Mouse (Mus musculus): ENCODE data around the gene Dcpp3. TPM values are rescaled to one million over a fixed set of nuclear protein-coding genes. Genes with fewer than 3 reads are reported as not detected.
"Not testable (repeated sequence)": the region's sequence is repeated elsewhere in the genome, so short reads cannot be mapped to it uniquely, and the experiment has no call there.

Dcpp3 gene
- polyA plus RNA-seq, 1 experiment from 2014 or later: 0.24 TPM

DNA sequence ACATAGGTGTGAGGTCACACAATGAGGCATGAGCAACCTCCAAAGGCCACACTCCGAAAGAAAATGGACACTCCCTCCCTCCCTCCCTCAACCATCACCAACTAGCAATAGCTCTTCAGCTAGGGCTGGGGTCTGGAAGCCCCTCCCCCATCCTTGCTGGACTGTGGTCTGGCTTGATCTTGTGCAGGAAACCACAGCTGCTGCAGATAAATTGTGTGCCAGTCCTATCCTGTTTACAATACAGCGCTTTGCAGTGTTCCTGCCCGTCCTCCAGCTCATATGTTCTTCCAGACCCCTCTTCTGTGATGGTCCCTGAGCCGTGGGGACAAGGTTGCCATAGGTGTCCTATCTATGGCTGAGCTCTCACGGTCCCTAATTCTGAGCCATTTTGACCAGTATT, 13.9 kb downstream of the Dcpp3 start:
- no peak for ATAC-seq
- no peak overlapping the region for H3K4me3 ChIP-seq (ENCODE audit: low read length)

DNA sequence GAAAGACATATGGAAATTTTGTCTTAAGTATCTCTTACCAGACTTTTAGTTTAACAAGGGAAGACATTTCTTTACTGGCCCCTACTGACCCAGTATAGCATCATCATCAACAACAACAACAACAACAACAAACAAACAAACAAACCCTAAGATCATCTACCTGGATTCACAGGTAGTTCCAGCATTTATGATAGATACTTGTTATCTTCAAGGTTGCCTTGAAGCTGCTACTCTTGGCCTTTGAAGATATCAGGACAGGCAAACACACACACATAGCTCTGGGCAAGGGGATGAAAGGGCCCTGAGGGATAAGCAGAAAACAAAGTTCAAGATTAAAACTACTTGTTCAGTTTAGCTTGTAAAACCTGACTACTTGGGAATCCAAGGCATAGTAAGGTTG, 24.1 kb downstream of the Dcpp3 start, which contains the start of gene Sbp:
TSS of gene Sbp (plus strand) at position 301 of the 400 bp plus-strand sequence.
- H3K9me3 ChIP-seq (ENCODE audit: control insufficient read depth, low read length): no peaks in the 10 kb centered on the region
- no peak within 1 kb of the TSS for H3K4me2 ChIP-seq (ENCODE audit: low read length)
- no peak for ATAC-seq
- H3K9ac ChIP-seq (ENCODE audit: low read depth, low read length): no peak within 1 kb of the TSS
- H3K27ac ChIP-seq (ENCODE audit: low read depth, low read length): no peak within 1 kb of the TSS
- no peak within 1 kb of the TSS for H3K4me3 ChIP-seq (ENCODE audit: low read length)
- no peaks in the 10 kb centered on the region for H3K4me1 ChIP-seq (ENCODE audit: control insufficient read depth, insufficient read depth, low read depth, low read length)
- H3K36me3 ChIP-seq (ENCODE audit: control insufficient read depth, insufficient read depth, low read length): no peaks in the 10 kb centered on the region
- no peaks in the 10 kb centered on the region for H3K27me3 ChIP-seq (replicated peaks; ENCODE audit: control insufficient read depth, insufficient read depth, low read length)

More for the DNA sequence above, 13.9 kb downstream of the Dcpp3 start:
- WGBS: 84% methylated on average over 5 of the region's 5 CpGs
- H3K4me2 ChIP-seq (ENCODE audit: low read length): no peak overlapping the region
- H3K9me3 ChIP-seq (ENCODE audit: control insufficient read depth, low read length): no peaks in the 10 kb centered on the region
- no peaks in the 10 kb centered on the region for H3K4me1 ChIP-seq (ENCODE audit: control insufficient read depth, insufficient read depth, low read depth, low read length)
- no peaks in the 10 kb centered on the region for H3K36me3 ChIP-seq (ENCODE audit: control insufficient read depth, insufficient read depth, low read length)
- no peaks in the 10 kb centered on the region for H3K27me3 ChIP-seq (replicated peaks; ENCODE audit: control insufficient read depth, insufficient read depth, low read length)
- no peak overlapping the region for H3K9ac ChIP-seq (ENCODE audit: low read depth, low read length)
- H3K27ac ChIP-seq (ENCODE audit: low read depth, low read length): no peak overlapping the region

DNA sequence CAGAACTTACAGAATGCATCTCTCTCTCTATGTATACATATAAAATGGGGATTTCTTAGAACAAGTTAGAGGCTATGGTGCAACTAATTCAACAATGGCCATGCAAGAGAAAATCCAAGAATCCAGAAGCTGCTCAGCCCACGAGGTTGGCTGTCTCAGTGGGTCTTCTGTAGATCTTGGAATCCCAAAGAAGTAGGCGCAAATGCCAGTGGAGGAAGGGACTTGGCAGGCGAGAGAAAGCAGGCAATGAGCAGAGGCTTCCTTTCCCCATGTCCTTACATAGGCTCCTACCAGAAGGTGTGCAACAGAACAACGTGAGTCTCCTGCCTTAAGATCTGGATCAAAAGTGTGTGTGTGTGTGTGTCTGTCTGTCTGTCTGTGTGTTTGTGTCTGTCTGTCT, 30.2 kb downstream of the Dcpp3 start:
- WGBS: 81% methylated on average over 4 of the region's 4 CpGs
- ATAC-seq: not testable (repeated sequence)

DNA sequence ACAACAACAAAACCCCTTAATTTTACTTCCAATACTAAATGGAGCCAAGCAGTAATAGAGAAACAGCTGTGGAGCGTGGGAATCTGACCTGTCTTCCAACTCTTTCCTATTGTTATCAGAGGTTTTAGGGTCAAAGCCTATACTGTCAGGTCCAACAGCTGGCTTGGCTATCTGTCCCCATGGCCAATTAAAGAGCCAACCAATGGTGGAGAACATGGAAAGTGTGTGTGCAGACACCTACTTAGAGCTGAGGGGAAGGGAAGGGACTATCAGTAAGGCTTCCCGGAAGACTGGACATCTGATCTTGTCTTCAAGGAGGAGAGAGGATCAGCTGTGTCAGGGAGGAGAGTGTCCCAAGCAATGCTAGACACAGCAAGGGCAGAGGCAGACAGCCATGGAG, 31.8 kb downstream of the Dcpp3 start:
- Histone ChIP-seq H3K36me3 (ENCODE audit: control insufficient read depth, insufficient read depth, low read length) (no peaks in the 10 kb centered on the region), H3K4me3 (ENCODE audit: low read length) (no peak overlapping the region), H3K4me2 (ENCODE audit: low read length) (no peak overlapping the region), H3K9ac (ENCODE audit: low read depth, low read length) (no peak overlapping the region), H3K4me1 (ENCODE audit: control insufficient read depth, insufficient read depth, low read depth, low read length) (no peaks in the 10 kb centered on the region), H3K9me3 (ENCODE audit: control insufficient read depth, low read length) (no peaks in the 10 kb centered on the region), H3K27ac (ENCODE audit: low read depth, low read length) (no peak overlapping the region), H3K27me3 (replicated peaks; ENCODE audit: control insufficient read depth, insufficient read depth, low read length) (no peaks in the 10 kb centered on the region)
- no peak for ATAC-seq
- WGBS: 87% methylated on average over 2 of the region's 2 CpGs

More for the DNA sequence above, 30.2 kb downstream of the Dcpp3 start:
- not testable (repeated sequence) for H3K27me3 ChIP-seq (replicated peaks; ENCODE audit: control insufficient read depth, insufficient read depth, low read length); H3K36me3 ChIP-seq (ENCODE audit: control insufficient read depth, insufficient read depth, low read length); H3K4me2 ChIP-seq (ENCODE audit: low read length); H3K4me3 ChIP-seq (ENCODE audit: low read length); H3K9ac ChIP-seq (ENCODE audit: low read depth, low read length); H3K27ac ChIP-seq (ENCODE audit: low read depth, low read length); H3K9me3 ChIP-seq (ENCODE audit: control insufficient read depth, low read length); H3K4me1 ChIP-seq (ENCODE audit: control insufficient read depth, insufficient read depth, low read depth, low read length)

DNA sequence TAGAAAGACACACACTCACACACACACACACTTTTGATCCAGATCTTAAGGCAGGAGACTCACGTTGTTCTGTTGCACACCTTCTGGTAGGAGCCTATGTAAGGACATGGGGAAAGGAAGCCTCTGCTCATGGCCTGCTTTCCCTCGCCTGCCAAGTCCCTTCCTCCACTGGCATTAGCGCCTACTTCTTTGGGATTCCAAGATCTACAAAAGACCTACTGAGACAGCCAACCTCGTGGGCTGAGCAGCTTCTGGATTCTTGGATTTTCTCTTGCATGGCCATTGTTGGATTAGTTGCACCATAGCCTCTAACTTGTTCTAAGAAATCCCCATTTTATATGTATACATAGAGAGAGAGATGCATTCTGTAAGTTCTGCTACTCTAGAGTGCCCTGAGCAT, 33.6 kb downstream of the Dcpp3 start:
- H3K9me3 ChIP-seq (ENCODE audit: control insufficient read depth, low read length); H3K4me2 ChIP-seq (ENCODE audit: low read length); H3K4me1 ChIP-seq (ENCODE audit: control insufficient read depth, insufficient read depth, low read depth, low read length); ATAC-seq; H3K36me3 ChIP-seq (ENCODE audit: control insufficient read depth, insufficient read depth, low read length); H3K4me3 ChIP-seq (ENCODE audit: low read length); H3K27me3 ChIP-seq (replicated peaks; ENCODE audit: control insufficient read depth, insufficient read depth, low read length); H3K9ac ChIP-seq (ENCODE audit: low read depth, low read length); H3K27ac ChIP-seq (ENCODE audit: low read depth, low read length): not testable (repeated sequence)
- WGBS: 87% methylated on average over 4 of the region's 4 CpGs

DNA sequence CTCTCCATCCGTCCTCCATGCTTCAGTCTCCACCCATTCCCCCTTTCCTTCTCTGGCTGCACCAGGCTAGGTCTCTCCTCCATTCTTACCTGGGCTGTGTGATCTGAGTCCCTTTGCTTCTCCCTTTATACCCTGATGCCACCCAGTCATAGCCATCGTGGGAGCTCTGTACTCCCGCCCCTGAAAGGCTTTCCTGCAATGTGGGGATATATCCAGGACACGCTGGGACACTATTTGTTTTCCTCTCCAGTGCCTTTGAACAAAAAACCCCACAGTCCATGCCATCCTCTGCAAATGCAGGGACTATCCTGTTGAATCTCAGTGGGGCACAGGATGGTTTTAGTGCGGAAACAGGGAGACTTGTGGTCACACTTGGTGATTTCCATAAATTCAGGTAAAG, 37.9 kb downstream of the Dcpp3 start, which contains the start of gene Sbpl:
TSS of gene Sbpl (minus strand) at position 101 of the 400 bp plus-strand sequence.
- no peak for ATAC-seq
- H3K27ac ChIP-seq (ENCODE audit: low read depth, low read length): no peak within 1 kb of the TSS
- no peaks in the 10 kb centered on the region for H3K4me1 ChIP-seq (ENCODE audit: control insufficient read depth, insufficient read depth, low read depth, low read length)
- no peaks in the 10 kb centered on the region for H3K27me3 ChIP-seq (replicated peaks; ENCODE audit: control insufficient read depth, insufficient read depth, low read length)
- no peaks in the 10 kb centered on the region for H3K36me3 ChIP-seq (ENCODE audit: control insufficient read depth, insufficient read depth, low read length)
- whole genome bisulfite sequencing: 77% methylated on average over 5 of the region's 5 CpGs
- no peaks in the 10 kb centered on the region for H3K9me3 ChIP-seq (ENCODE audit: control insufficient read depth, low read length)
- no peak within 1 kb of the TSS for H3K9ac ChIP-seq (ENCODE audit: low read depth, low read length)
- H3K4me3 ChIP-seq (ENCODE audit: low read length): no peak within 1 kb of the TSS
- H3K4me2 ChIP-seq (ENCODE audit: low read length): no peak within 1 kb of the TSS

DNA sequence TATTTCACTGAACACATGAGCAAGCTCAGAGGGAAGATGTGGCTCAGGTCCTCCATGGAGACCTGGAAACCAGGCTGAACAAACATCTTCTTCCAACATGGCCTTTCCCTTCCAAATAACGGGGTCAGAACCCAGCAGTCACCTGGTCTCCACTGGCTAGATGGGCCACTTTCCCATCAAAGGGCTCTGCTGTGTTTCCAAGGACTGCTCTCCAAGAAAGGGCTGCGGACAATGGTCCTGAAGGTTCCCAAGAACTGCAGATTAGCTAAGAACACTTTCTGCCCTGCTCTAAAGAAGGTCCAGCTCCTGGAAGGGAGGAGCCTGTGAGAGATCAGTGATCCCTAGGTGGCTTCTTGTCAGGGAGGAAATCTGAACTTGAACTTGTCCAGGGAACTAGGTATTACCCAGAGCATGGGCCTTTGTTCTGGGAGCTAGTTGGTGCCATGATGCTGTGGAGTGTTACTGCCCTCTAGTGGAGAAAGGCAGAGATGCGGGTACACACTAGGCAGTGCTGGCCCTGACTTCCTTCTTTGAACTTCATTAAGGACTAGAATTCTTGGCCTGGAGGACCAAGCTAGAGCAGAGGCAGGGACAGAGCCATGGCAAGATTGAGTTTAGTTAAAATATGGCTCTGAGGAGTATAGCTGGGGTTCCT, 43.0 kb downstream of the Dcpp3 start:
- Histone ChIP-seq H3K36me3 (ENCODE audit: control insufficient read depth, insufficient read depth, low read length) (no peaks in the 10 kb centered on the region), H3K9me3 (ENCODE audit: control insufficient read depth, low read length) (no peaks in the 10 kb centered on the region), H3K9ac (ENCODE audit: low read depth, low read length) (no peak overlapping the region), H3K27ac (ENCODE audit: low read depth, low read length) (no peak overlapping the region), H3K4me3 (ENCODE audit: low read length) (no peak overlapping the region), H3K4me1 (ENCODE audit: control insufficient read depth, insufficient read depth, low read depth, low read length) (no peaks in the 10 kb centered on the region), H3K27me3 (replicated peaks; ENCODE audit: control insufficient read depth, insufficient read depth, low read length) (0 out of 2 replicates have a peak, but pooled peaks cover 2% of the 10 kb centered on the region), H3K4me2 (ENCODE audit: low read length) (no peak overlapping the region)
- ATAC-seq: peak; percentile 98
- whole genome bisulfite sequencing: 41% methylated on average over 3 of the region's 3 CpGs

DNA sequence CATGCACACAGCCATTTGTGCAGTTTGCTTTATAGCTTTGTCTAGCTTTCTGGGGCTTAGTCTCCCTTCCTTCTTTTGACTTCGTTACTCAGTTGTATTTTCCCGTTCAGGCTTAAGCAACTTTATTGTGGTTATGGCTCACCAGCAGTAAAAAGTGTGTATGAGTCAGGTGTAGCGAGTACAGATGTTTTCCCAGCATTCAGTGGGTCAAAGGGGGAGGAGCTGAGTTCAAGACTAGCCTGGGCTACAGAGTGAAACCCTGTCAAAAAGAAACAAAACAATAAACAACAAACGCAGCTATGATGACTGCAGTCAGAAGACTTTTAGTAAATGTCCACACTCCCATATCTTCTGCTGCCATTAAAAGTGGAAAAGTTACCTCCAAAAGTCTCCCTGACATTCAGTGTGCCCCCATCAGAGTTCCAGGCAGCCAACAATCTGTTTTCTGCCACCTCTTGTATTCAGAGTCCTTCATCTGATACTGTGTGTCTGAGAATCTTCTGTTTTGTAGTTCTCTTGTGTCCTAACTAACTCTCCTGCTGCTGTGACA, 44.4 kb downstream of the Dcpp3 start:
- no peak for ATAC-seq
- no peaks in the 10 kb centered on the region for H3K36me3 ChIP-seq (ENCODE audit: control insufficient read depth, insufficient read depth, low read length)
- no peaks in the 10 kb centered on the region for H3K4me1 ChIP-seq (ENCODE audit: control insufficient read depth, insufficient read depth, low read depth, low read length)
- H3K9ac ChIP-seq (ENCODE audit: low read depth, low read length): no peak overlapping the region
- H3K4me2 ChIP-seq (ENCODE audit: low read length): no peak overlapping the region
- no peaks in the 10 kb centered on the region for H3K9me3 ChIP-seq (ENCODE audit: control insufficient read depth, low read length)
- H3K27ac ChIP-seq (ENCODE audit: low read depth, low read length): no peak overlapping the region
- no peak overlapping the region for H3K4me3 ChIP-seq (ENCODE audit: low read length)
- 0 out of 2 replicates have a peak, but pooled peaks cover 2% of the 10 kb centered on the region for H3K27me3 ChIP-seq (replicated peaks; ENCODE audit: control insufficient read depth, insufficient read depth, low read length)
- 58% methylated on average over 4 of the region's 4 CpGs for WGBS

DNA sequence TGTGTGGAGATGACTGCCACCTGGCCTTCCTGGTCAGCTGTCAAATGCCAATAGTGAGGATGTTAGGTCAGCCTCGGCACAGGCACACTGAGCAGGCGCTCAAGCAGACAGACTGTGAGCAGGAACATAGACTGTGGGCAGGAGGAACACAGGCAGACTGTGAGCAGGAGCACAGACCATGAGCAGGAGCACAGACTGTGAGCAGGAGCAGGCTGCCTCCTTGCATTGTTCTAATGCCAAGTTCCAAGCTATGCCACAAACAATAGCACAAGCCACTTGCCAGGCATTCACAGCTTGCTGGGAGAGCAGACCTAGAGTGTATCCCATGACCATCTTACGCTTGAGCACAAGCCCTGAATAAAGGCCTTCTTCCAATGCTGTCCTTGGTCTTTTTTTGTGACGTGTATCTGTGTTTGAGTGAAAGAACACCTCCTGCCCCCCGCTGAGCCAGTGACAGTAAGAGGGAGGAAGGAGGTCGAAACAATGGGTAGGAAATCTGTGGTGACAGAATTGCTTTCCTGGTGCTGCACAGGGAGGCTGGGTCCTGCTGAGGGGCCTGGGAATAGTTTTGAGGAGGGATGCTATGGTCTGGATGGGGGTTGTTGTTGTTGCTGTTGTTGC, 48.7 kb downstream of the Dcpp3 start:
- no peak overlapping the region for H3K27ac ChIP-seq (ENCODE audit: low read depth, low read length)

More for the DNA sequence above, 48.7 kb downstream of the Dcpp3 start:
- Histone ChIP-seq H3K4me2 (ENCODE audit: low read length) (no peak overlapping the region), H3K27me3 (replicated peaks; ENCODE audit: control insufficient read depth, insufficient read depth, low read length) (0 out of 2 replicates have a peak, but pooled peaks cover 2% of the 10 kb centered on the region), H3K9ac (ENCODE audit: low read depth, low read length) (no peak overlapping the region), H3K9me3 (ENCODE audit: control insufficient read depth, low read length) (no peaks in the 10 kb centered on the region), H3K4me1 (ENCODE audit: control insufficient read depth, insufficient read depth, low read depth, low read length) (no peaks in the 10 kb centered on the region), H3K4me3 (ENCODE audit: low read length) (no peak overlapping the region), H3K36me3 (ENCODE audit: control insufficient read depth, insufficient read depth, low read length) (no peaks in the 10 kb centered on the region)
- WGBS: 30% methylated on average over 6 of the region's 6 CpGs
- no peak for ATAC-seq

Measured in hindbrain, embryonic 16.5 days (tissue).